Mouse (Mus musculus): ENCODE measurements around the gene Kbtbd7. TPM values are rescaled to one million over a fixed set of nuclear protein-coding genes. Genes with fewer than 3 reads are reported as not detected.

Kbtbd7 gene
- polyA plus RNA-seq, 1 experiment from 2014 or later, result 22.9 TPM

DNA sequence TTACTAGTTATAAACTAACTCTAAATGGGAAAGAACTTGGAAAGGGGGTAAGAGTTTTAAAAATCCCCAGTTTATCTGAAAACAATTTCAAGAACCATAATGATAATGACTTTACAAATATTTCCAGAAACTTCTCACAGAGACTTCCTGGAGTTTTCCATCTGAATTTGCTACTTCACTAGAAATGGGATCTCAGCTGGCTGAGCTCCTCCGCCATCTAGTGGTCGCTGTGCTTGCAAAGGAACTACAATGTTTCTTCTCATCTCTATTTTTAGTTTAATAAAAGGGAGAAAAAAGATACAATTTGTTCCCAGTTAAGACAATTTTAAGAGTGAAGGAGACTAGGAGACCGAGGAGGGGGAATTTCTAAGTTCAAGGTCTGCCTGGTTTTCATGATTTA is 41.3 kb downstream of the Kbtbd7 start:
- 32% methylated on average over 3 of the region's 3 CpGs for WGBS
- H3K4me1 ChIP-seq (ENCODE audit: control insufficient read depth, insufficient read depth, low read length), result no peaks in the 10 kb centered on the region
- no peak overlapping the region for H3K4me3 ChIP-seq (ENCODE audit: low read depth, low read length)
- H3K27ac ChIP-seq (ENCODE audit: low read depth, low read length), result no peak overlapping the region
- H3K27me3 ChIP-seq (replicated peaks; ENCODE audit: control insufficient read depth, insufficient read depth, low read length), result no peaks in the 10 kb centered on the region
- ATAC-seq (no peak), DNase-seq (ENCODE audit: low spot score) (peak; percentile 80)
- peaks cover 82% of the 10 kb centered on the region for H3K36me3 ChIP-seq (ENCODE audit: control insufficient read depth, insufficient read depth, low read length)
- H3K9me3 ChIP-seq (replicated peaks; ENCODE audit: control insufficient read depth, low read length), result no peaks in the 10 kb centered on the region
- H3K9ac ChIP-seq (ENCODE audit: low read length), result no peak overlapping the region
- no peak overlapping the region for H3K4me2 ChIP-seq (ENCODE audit: low read length)

- H3K4me1 ChIP-seq (ENCODE audit: control insufficient read depth, insufficient read depth, low read length), result no peaks in the 10 kb centered on the region
- DNase-seq (ENCODE audit: low spot score) (no peak), ATAC-seq (no peak)
- WGBS, result 90% methylated on average over 2 of the region's 2 CpGs
- H3K27me3 ChIP-seq (replicated peaks; ENCODE audit: control insufficient read depth, insufficient read depth, low read length), result no peaks in the 10 kb centered on the region
- no peak overlapping the region for H3K27ac ChIP-seq (ENCODE audit: low read depth, low read length)
- no peak overlapping the region for H3K4me2 ChIP-seq (ENCODE audit: low read length)
- no peak overlapping the region for H3K4me3 ChIP-seq (ENCODE audit: low read depth, low read length)
- peaks cover 84% of the 10 kb centered on the region for H3K36me3 ChIP-seq (ENCODE audit: control insufficient read depth, insufficient read depth, low read length)
- H3K9me3 ChIP-seq (replicated peaks; ENCODE audit: control insufficient read depth, low read length), result no peaks in the 10 kb centered on the region
- H3K9ac ChIP-seq (ENCODE audit: low read length), result no peak overlapping the region
Measured at GRCm38 (mm10) chr14:79473384-79473783, 47.1 kb downstream of the Kbtbd7 start.

Other genes with a start within 250 kb of the Kbtbd7 start
- gene Zfp957, start 179.1 kb upstream of the Kbtbd7 start, polyA plus RNA-seq (2014; fragmentation: Nextera tagmentation; extraction: Ambion mirVana), result not detected in 2 replicates
- 68.7 and 81.5 TPM in 2 replicates for gene Rgcc, start 124.9 kb upstream of the Kbtbd7 start, polyA plus RNA-seq (2014; fragmentation: Nextera tagmentation; extraction: Ambion mirVana)
- gene Naa16, start 35.7 kb upstream of the Kbtbd7 start, polyA plus RNA-seq (2014; fragmentation: Nextera tagmentation; extraction: Ambion mirVana), result 22.9 TPM in 2 replicates
- gene Mtrf1, start 28.7 kb upstream of the Kbtbd7 start, polyA plus RNA-seq (2014; fragmentation: Nextera tagmentation; extraction: Ambion mirVana), result 11.3 and 13.4 TPM in 2 replicates
- 3.0 and 3.1 TPM in 2 replicates for gene Kbtbd6, start 25.3 kb downstream of the Kbtbd7 start, polyA plus RNA-seq (2014; fragmentation: Nextera tagmentation; extraction: Ambion mirVana)
- 1.9 and 2.7 TPM in 2 replicates for gene Elf1, start 54.7 kb downstream of the Kbtbd7 start, polyA plus RNA-seq (2014; fragmentation: Nextera tagmentation; extraction: Ambion mirVana)
- gene Wbp4, start 55.0 kb downstream of the Kbtbd7 start, polyA plus RNA-seq (2014; fragmentation: Nextera tagmentation; extraction: Ambion mirVana), result 43.9 and 48.6 TPM in 2 replicates
- 134 and 149 TPM in 2 replicates for gene Sugt1, start 161.2 kb downstream of the Kbtbd7 start, polyA plus RNA-seq (2014; fragmentation: Nextera tagmentation; extraction: Ambion mirVana)
- 1.5 and 2.2 TPM in 2 replicates for gene Cnmd, start 235.7 kb downstream of the Kbtbd7 start, polyA plus RNA-seq (2014; fragmentation: Nextera tagmentation; extraction: Ambion mirVana)

Measured in forebrain, embryonic 14.5 days (tissue).